Mouse (Mus musculus) right cerebral cortex, postnatal 36 days (tissue): Measurements from ENCODE around the gene Rmnd5b.
A peak's percentile ranks its signal among the peaks of the same experiment; 100 is the strongest.
"Not testable (repeated sequence)": the region's sequence is repeated elsewhere in the genome, so short reads cannot be mapped to it uniquely, and the experiment has no call there.

Source experiments
- DNase-seq, 2 experiments: peaks; one replicate each; pipeline ENCODE4 v3.0.0; 2022; ENCODE audit warnings: low spot score in 2 of 2, mixed read lengths in 1 of 2

Rmnd5b gene

DNA sequence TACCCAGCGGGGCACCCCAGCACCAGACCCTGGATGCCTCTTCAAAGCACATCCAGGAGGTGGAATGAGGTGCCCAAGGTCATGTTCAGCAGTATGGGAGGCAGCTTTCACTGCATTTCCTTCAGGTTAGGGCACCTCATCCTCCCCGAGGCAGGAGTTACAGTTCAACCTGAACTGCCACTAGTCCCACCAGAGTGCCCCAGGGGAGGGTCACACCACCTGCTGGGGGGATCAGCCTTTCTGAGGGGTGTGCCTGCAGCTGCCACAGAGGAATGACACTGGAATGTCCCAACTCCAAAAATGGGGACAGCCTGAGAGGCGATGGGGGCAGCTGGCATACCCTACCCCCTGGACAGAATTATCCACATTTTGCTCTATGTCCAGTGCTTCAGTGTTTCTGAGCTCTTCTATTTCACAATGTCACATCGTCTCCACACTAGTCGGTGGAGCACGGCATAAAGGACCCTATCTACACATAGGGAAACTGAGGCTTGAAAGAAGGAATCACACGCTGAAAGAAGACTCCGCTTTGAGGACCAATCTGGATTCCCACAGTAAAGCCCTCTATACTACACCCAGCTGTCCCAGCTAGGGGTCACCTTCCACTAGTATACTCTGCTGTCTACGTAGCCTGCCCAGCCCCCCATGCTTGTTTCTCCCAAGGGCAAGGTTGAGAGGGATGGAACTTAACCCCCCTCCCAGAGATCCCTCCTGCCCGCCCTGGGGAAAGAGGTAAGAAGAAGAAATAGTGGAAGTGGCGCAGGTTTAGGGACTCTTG lies 13.6 kb upstream of the Rmnd5b start:
- DNase-seq: no peak

DNA sequence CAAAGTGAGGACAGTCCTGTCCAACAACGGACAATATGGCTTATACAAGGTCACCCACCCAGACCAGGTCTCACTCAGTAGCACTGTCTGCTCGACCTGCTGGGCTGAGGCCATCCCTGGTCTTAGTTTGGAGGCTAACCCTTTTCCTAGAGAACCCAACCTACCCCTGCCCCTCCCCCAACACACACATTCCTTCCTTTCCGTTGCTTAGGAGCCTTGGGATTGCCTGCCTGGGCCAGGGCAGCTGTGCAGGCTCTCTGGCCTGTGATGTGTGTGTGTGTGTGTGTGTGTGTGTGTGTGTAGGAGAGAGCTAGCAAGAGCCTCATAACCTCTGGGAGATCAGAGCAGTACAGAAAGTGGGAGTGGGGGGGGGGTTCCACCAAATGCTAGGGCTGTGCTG lies 12.9 kb upstream of the Rmnd5b start:
- no peak for DNase-seq

DNA sequence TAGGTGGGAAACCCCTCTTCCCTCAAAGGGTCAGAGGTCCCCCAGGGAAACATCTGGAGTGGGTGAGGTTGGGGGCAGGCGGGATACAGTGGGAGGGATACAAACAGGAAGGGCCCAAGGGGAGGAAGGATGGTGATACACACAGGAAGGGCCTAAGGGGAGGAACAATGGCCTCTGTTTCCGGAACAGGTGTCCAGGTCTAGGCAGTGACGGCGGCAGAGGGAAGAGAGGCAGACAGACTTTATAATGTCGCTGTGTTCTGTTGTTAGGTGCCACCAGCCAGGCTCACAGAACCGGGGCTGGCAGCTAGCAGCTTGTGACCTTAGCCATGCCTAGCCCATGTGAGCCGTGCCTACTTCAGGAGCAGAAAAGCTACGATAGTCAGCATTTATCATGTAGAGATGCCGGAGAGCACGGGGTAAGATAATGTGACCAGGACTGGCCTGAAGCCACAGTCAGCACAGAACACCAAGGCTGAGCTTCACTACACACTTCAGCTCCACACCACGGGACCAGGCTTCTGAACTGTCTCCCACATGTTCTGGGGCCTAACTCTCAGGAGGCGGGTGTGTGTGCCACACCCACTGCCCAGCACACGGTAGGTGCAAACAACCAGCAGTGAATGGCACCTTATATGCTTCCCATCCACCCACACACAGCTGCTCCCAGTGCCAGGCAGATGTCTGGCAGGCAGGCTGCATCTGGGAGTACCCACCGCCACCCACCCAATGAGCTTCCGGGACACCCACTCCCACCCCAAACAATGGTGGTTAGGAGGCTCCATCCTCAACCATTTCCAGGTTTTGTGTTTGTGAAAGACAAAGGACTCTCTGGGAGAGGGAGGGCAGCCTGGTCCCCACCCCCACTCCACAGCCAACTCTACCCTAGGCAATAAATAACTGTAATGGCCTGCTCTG lies 11.3 kb upstream of the Rmnd5b start:
- no peak for DNase-seq

DNA sequence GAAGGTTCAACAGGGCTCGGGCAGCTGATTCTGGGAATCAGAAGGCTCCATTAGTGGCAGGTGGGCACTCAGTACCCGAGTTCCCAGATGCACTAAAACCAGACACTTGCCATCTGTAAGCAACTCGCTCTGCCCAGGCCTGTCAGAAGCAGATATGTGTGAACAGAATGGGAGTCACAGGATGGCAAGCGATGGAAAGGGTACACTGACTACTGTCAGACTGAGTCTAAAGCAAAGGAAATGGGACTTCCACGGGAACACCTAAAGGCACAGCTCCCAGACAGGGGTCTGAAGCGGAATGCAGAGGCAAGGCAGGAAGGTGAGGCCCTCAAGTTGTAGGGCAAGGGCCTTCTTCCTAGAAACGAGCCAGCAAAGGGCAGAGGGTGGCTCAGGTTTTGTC lies 10.5 kb upstream of the Rmnd5b start:
- DNase-seq: no peak

DNA sequence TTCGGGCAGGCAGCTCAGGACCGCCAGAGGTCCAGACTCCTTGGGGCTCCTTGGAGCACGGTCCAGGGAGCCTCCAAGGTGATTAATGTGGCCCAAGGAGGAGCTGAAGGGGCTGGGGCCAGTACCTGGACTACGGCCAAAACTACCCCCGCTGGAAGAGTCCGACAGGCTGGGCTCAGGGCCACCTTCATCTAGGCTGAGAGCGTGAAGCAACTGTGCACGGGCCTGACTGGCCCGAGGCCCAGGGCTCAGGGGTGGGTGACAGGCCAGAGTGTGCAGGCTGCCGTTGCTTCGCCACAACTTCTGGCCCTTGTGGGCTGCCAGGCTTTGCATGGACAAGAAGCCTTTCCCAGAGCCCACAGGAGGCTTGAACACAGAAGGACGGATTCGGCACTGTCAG lies 9.6 kb upstream of the Rmnd5b start:
- no peak for DNase-seq

DNA sequence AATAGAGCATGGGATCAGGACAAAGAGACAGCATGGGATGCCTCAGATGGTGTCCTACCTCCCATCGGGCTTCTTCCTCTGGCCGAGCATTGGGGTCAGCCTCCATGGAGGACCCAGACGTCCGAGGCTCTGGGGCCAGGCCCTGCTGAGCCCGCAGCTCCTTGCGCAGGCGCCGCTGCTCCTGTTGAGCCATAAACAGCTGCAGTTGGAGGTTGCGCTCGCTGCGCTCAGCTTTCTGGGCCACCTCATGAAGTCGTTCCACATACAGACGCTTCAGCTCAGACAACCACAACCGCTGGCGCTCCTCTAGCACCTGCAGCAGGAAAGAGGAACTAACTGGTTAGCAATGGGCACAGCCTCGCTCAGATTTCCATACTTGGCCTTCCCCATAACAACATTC lies 8.5 kb upstream of the Rmnd5b start:
- no peak for DNase-seq

DNA sequence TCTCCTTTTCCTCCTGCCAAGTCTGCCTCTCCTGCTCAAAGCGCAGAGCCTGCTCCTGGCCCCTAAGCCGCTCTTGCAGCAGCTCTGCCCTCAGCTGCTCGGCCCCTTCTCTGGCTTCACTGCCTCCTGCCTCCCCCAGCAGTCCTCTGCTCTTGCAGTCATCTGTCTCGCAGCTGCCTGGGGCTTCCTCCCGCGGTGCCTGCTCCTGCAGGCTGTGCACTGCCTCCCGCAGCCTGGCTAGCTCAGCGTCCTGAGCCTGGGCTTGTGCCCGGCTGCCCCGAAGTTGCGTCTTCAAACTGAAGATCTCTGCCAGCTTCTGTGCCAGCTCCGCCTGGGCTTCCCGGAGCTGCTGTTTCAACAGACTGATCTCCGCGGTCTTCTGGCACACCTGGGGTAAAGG lies 8.1 kb upstream of the Rmnd5b start:
- no peak for DNase-seq

DNA sequence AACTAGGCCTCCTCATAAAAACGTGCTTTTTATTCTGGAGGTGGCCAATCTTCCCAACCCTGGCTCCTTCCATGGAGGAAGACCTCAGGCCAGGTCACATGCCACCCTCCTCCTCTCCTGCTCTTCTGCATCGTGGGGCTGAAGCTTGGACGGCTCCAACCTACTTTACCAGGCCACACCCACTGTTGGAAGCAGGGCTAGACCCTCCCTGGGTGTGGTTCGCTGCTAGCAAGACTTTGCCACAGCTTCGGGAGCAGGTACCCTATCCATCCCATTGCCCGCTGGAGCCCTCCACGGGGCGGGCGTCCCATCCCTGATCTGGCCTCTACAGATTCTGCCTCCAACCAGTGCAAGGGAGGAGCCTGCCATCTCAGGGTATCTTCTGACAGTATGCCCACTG lies 7.5 kb upstream of the Rmnd5b start:
- no peak for DNase-seq

DNA sequence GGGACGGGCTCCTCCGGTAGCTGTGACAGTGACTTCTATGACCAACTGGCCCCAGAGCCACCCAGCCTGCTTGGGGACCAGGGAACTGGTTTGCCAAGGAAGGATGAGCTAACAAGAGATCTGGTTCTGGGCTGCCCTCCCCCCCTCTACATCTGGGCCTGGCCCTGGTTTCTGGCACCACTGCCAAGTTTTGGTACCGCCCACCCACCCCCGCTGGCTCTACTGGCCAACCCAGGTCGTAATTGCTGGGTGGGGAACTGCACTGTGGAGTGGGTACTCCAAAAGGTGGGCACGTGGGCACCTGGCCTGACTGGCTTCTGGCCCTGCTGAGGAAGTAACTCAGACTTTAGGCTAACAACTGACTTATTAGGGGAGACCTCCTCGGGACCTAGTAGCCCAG lies 5.1 kb upstream of the Rmnd5b start:
- DNase-seq: no peak

DNA sequence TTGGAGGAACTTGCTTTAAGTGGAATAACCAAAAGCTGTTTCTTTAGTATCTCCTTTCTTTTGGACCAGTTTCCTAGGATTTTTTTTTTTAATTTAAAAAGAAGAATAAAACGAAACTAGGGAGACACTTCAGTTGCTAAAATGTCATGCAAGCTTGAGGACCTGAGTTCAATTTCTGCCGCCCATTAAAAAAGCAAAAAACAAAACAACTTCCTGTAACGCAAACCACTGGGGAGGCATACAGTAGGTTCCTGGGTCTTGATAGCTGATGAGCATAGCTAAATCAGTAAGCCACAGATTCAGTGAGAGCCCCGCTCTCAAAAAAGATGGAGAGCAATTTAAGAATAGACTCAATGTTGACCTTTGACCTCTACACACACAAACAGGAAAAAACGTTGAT lies 2.8 kb upstream of the Rmnd5b start:
- no peak for DNase-seq

DNA sequence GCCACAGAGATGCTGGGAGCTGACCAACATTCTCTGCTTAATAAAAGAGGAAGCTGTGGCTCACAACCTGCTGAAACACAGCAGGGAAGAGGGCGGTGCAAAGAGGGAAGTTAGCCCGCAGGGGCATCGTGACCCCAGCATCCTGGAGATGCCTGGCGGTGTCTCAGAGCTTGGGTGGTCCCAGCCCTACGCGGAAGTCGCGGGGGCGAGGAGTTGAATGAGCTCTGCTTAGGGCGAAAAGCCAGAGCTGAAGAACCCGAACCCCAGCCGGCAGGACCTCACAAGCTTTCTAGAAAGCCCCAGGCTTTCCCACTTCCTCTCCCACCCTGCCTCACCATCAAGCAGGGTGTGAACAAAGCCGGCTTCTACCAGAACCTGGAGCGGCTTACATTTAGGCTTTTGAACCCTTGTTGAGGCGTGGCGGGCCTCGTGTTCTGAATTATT lies 2.3 kb upstream of the Rmnd5b start:
- DNase-seq: no peak

DNA sequence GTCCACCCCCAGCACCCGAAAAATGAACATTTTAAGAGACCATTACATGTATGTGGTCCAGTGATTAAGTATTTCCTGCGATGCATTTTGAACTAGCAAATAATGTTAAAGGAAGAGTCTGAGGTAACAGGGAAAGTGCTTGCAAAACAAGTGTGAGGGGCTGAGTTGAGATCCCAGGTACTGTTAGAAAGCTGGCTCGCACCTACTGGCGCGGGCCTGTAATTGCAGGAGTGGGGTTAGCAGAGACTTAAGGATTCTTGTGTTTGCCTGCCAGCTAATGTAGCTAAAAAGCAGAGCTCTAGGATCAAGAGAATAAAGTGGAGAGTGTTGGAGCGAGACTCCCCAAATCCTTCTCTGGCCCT lies 608 bp upstream of the Rmnd5b start:
- DNase-seq: peak in 1 of 2 experiments; percentile 43

DNA sequence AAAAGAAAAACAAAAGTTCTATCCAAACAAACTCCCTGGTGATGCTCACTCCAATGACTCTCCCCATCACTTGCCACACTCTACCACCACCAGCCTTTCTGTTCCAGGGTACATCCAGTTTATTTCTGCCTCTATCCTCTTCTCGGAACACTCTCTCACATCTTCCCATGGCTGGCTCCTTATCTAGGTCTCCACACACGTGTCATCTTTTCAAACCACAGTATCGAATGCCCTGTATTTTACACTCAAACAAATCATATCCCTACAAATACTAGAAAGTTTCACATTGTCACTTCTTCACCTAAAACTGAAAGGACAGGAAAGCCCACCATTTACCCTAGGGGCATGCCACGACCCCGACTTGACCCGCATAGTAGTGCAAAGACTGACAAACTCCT lies 570 bp downstream of the Rmnd5b start:
- DNase-seq: no peak

DNA sequence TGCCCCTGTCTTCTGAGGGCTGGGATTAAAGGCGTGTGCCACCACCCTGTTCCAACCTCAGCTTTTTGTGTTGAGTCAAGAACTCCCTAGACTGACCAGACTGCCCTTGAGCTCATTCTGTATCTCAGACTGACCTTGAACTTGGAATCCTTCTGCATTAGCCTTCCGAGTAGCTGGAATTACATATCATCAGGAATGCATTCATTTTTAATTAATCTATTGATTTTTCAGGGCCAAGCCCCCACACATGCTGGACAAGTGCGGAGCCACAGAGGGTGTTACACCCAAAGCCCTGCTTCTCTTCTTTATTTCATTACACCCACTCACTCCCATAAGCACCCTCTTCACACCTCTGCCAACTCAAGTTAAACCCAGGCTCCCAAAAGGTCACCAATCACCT lies 2.0 kb downstream of the Rmnd5b start:
- DNase-seq: no peak

DNA sequence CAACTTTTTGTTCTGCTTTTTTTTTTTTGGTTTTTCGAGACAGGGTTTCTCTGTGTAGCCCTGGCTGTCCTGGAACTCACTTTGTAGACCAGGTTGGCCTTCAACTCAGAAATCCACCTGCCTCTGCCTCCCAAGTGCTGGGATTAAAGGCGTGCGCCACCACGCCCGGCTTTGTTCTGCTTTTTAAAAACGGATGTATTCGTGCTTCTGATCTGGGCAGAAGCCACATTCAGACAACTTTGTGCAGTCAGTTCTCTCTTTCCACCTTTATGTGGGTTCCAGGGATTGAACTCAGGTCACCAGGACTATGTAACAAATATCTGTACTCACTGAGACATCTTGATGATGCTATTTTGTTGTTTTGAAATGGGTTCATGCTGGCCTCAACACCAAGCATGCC lies 2.5 kb downstream of the Rmnd5b start:
- not testable (repeated sequence) for DNase-seq

DNA sequence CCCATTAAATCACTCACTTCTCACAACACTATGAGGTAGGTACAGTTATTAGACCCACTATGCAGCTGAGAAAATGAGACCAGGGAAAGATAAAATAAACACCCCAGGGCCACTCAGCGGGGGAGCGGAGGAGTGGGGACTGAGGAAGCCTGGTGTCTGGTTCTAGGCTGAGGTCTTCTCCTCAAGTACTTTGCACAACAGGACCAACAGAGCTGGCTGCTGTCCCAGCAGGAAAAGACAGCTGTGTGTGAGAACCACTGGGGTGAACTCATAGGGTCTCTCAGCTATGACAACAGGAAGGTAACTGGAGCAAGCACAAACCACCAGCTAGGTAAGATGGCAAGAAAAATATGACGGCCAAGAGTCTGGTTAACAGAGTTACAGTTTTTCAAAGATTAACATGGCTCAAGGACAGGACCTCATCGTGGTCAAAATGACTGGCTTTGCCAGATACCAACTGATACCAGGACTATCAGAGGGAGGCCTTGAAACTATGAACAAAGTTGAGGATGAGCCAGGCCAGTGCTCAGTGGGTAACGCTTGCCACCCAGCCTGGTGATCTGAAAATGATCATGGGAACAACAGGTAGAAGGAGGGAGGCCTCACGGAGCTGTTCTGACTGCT lies 3.5 kb downstream of the Rmnd5b start:
- no peak for DNase-seq

DNA sequence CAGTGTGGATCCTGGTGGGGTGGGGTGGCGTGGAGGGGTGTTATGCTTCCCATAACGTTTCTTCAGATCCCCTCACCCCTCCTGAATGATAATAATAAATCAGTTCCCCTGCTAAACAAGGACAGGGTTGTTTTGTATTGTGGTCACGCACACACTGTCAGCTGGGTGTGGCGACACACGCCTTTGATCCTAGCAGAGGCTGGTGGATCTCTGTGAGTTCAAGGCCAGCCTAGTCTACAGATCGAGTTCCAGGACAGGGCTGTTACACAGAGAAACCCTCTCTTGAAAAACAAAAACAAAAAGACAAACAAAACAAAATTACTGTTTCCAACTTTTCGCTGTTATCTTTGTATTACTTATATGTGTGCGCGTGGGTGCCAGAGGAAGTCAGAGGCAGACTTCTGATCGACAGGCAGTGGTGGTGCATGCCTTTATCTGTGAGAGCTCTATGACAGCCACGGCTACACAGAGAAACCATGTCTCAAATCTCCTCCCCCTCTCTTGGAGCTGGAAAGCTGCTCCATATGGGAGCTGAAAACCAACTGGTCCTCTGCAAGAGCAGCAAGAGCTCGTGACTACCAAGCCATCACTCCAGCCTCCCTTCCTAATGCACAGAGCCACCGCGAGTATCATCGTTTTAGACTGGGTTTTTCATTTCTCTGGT lies 5.9 kb downstream of the Rmnd5b start:
- DNase-seq: peak in 1 of 2 experiments; percentile 70

DNA sequence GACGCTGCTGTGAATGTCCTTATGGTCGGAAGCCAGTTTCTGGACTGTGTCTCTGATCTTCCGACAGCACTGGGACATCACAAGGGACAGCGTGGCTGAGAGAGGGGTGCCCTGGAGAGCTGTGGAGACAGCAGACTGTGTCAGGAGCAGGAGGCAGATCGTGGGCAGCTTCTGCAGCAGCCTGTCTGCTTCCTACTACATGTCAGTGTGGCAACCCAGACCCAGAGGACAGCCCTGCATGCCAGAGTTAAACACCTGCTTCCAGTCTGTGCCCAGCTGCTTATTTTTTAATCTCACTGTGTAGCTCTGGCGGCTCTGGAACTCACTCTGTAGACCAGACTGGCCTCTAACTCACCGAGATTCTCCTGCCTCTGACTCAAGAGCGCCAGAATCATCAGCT lies 7.8 kb downstream of the Rmnd5b start:
- DNase-seq: no peak

DNA sequence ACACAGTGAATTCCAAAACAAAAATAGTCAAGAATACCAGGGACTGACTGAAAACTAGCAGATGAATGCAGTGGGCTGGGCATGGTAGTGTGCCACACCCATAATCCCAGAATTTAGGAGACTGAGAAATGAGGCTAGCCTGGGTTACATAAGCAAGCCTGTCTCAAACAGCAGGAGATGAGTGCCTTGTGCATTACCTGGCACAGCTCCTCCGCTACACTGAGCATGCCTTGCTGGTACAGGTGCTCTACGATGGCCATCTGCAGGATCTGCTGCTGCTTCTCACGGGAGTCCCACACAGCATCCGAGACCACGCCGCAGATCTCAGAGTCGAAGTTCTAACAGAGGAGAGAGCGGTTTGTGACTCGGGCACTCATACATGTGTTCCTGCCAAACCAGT lies 8.3 kb downstream of the Rmnd5b start:
- DNase-seq: peak in 1 of 2 experiments; percentile 34

DNA sequence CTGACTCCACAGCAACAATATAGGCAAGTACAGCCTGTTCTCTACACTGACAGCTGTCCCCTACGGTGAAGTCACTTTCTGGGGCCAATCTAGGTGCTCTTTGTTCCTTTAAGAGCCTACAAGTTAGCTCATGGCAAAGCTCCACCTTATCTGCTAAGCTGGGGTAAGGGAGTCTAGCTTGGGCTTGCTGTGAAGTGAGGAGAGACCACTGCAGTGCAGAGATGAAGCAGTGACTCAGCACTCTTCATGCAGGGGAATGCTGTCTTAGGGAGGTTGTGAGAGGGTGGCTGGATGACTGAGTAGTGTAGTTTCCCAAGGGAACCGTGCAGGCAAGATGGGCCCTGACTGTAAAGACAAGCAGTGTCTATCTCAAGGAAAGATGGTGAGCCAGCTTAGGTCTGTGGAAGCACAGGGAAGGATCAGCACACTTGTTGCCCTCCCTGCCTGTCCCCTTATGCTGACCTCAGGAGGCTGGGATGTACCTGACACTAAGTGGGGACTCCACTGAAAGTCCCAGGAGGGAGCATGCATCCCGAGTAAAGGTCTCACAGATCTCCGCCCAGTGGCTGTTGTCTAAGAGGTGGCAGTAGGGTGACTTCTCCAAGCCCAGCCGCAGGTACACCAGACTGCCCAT lies 10.4 kb downstream of the Rmnd5b start:
- DNase-seq: no peak

DNA sequence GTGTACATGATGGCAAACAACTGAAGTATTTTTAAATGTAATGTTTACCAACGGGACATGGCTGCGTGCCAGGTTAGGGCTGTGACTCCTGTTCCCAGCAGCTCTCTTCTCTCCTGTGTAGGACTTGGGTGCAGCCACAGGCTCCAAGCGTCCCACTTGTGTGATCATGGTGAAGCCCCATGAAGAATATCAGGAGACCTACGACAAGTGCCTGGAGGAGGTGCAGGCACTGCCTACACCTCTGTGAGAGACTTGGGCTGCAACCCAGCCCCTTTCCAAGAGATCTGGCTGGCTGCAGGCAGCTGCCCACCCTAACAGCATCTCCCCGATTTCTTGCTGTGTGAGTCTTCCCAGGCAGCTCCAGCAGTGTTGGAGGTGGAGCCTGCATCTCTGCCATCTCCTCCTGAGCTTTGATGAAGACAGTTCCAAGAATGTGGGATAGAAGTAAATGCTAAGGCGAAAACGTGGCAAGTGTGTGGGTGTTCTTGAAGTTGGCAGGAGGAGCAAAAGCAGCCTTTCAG lies 12.7 kb downstream of the Rmnd5b start:
- peak; percentile 82 to 89 for DNase-seq
